Mouse (Mus musculus): Measurements from ENCODE around the gene Zfp423. TPM values are rescaled to one million over a fixed set of nuclear protein-coding genes. Genes with fewer than 3 reads are reported as not detected.

The Zfp423 gene
- polyA plus RNA-seq, 1 experiment from 2014 or later: 10.4 TPM

- Histone ChIP-seq H3K4me1 (peaks cover 37% of the 10 kb centered on the region), H3K27ac (0 out of 2 replicates have a peak overlapping the region, but pooled peaks have one; percentile 52), H3K36me3 (no peaks in the 10 kb centered on the region), H3K27me3 (ENCODE audit: insufficient read depth, poor library complexity, severe bottlenecking) (peaks cover 77% of the 10 kb centered on the region), H3K4me3 (peak overlapping the region; percentile 61), H3K9me3 (no peaks in the 10 kb centered on the region)
- 14% methylated on average over 18 of the region's 18 CpGs for WGBS
- peak; percentile 85 for DNase-seq (ENCODE audit: low spot score)
Measured at GRCm38 (mm10) chr8:87663349-87664216, 295.8 kb downstream of the Zfp423 start.

GRCm38 (mm10) chr8:87662811-87663341 lies 296.5 kb downstream of the Zfp423 start:
- Histone ChIP-seq H3K27ac (peak overlapping the region; percentile 52; the same call in 1 of the 2 replicates), H3K4me3 (peak overlapping the region; percentile 61), H3K9me3 (no peaks in the 10 kb centered on the region), H3K36me3 (no peaks in the 10 kb centered on the region), H3K27me3 (ENCODE audit: insufficient read depth, poor library complexity, severe bottlenecking) (peaks cover 79% of the 10 kb centered on the region), H3K4me1 (peaks cover 33% of the 10 kb centered on the region)
- peak; percentile 83 for DNase-seq (ENCODE audit: low spot score)
- WGBS: 2% methylated on average over 25 of the region's 25 CpGs

DNA sequence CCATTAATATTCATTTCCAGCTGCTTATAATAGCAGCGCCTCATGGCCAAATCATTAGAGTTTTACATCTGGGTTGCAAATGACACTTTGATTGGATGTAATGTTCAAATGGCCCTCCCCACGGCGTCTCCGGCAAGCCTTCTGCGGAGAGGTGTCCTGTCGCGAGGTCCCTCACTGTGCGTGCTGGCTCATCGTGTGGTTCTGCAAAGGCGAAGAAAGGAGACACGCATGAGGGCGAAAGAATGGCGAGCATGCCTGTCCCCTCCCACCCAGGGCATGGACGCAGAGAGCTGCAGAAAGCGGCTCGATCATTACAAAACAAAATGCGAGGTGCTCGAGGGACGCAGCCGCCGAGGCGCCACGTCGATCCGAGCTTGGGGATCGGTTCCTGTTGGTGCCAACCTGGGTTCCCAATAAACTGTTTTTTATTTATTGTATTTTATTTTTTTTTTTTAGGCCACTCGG lies 297.1 kb downstream of the Zfp423 start:
- 3% methylated on average over 27 of the region's 27 CpGs for WGBS
- DNase-seq (ENCODE audit: low spot score): no peak
- Histone ChIP-seq H3K36me3 (no peaks in the 10 kb centered on the region), H3K27ac (no peak overlapping the region), H3K4me1 (peaks cover 33% of the 10 kb centered on the region), H3K27me3 (ENCODE audit: insufficient read depth, poor library complexity, severe bottlenecking) (peaks cover 79% of the 10 kb centered on the region), H3K9me3 (no peaks in the 10 kb centered on the region), H3K4me3 (peak overlapping the region; percentile 61)

DNA sequence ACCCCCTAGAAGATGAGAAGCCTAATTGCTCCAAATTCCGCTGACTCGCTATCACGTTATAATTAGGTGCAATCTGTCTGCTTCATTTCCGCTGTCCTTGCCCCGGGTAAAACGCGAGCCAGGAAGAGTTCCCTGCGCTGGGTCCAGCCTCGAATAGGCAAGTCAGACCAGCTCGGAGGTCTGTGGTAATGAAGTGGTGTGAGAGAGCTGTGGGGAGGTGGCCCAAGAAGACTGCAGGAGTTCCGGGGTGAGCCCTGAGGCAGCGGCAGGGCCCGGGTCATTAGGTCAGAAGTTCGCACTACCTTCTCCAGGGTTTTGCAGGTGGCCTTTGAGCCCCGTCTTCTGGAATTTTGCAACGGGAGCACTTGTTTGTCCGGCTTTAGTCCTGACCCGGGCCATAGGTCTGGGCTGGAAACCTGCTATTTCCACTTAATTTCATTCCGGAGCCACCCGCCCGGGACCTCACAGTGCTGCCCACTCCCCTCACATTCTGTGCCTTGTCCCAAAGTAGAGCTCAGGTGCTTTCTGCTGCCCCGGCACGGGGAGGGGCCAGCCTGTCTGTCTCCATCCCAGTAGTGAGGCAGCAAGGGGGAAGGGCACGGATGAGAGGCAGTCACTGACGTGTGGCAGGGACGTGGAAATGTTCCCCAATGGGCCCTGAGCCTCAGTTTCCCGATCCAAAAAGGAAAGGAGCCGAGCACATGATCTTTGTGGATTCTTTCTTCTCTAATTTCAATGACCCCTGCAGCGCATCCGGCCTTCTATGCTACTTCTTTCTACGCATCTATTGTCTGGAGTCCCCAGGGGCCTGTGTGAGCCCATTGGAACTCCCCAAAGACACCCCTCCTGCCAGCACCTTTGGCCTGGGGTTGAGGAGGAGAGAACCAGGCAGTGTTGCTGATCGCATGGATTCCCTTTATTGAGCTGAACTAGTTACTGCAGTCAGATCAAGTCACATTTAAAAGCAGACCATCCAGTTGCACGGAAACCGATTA lies 298.2 kb downstream of the Zfp423 start:
- H3K27ac ChIP-seq: no peak overlapping the region
- H3K9me3 ChIP-seq: no peaks in the 10 kb centered on the region
- H3K4me1 ChIP-seq: peaks cover 33% of the 10 kb centered on the region
- WGBS: 10% methylated on average over 34 of the region's 34 CpGs
- no peak for DNase-seq (ENCODE audit: low spot score)
- peaks cover 71% of the 10 kb centered on the region for H3K27me3 ChIP-seq (ENCODE audit: insufficient read depth, poor library complexity, severe bottlenecking)
- H3K4me3 ChIP-seq: peak overlapping the region; percentile 55
- no peaks in the 10 kb centered on the region for H3K36me3 ChIP-seq

- peak overlapping the region; percentile 55 for H3K4me3 ChIP-seq
- H3K36me3 ChIP-seq: no peaks in the 10 kb centered on the region
- WGBS: 2% methylated on average over 43 of the region's 43 CpGs
- peaks cover 33% of the 10 kb centered on the region for H3K4me1 ChIP-seq
- H3K27me3 ChIP-seq (ENCODE audit: insufficient read depth, poor library complexity, severe bottlenecking): peaks cover 72% of the 10 kb centered on the region
- H3K9me3 ChIP-seq: no peaks in the 10 kb centered on the region
- no peak for DNase-seq (ENCODE audit: low spot score)
- peak overlapping the region; percentile 72 for H3K27ac ChIP-seq
Measured at GRCm38 (mm10) chr8:87660029-87660915, 299.1 kb downstream of the Zfp423 start.

GRCm38 (mm10) chr8:87657488-87657887 lies 301.9 kb downstream of the Zfp423 start:
- Histone ChIP-seq H3K27ac (no peak overlapping the region), H3K4me1 (peaks cover 25% of the 10 kb centered on the region), H3K4me3 (no peak overlapping the region), H3K36me3 (no peaks in the 10 kb centered on the region), H3K27me3 (ENCODE audit: insufficient read depth, poor library complexity, severe bottlenecking) (peaks cover 46% of the 10 kb centered on the region), H3K9me3 (no peaks in the 10 kb centered on the region)
- DNase-seq (ENCODE audit: low spot score): no peak
- WGBS: 38% methylated on average over 4 of the region's 4 CpGs

GRCm38 (mm10) chr8:87656484-87657230 lies 302.7 kb downstream of the Zfp423 start:
- Histone ChIP-seq H3K4me3 (peak overlapping the region; percentile 64), H3K9me3 (no peaks in the 10 kb centered on the region), H3K36me3 (no peaks in the 10 kb centered on the region), H3K27ac (no peak overlapping the region), H3K4me1 (peaks cover 21% of the 10 kb centered on the region), H3K27me3 (ENCODE audit: insufficient read depth, poor library complexity, severe bottlenecking) (peaks cover 37% of the 10 kb centered on the region)
- WGBS: 4% methylated on average over 35 of the region's 35 CpGs
- DNase-seq (ENCODE audit: low spot score): peak; percentile 92

DNA sequence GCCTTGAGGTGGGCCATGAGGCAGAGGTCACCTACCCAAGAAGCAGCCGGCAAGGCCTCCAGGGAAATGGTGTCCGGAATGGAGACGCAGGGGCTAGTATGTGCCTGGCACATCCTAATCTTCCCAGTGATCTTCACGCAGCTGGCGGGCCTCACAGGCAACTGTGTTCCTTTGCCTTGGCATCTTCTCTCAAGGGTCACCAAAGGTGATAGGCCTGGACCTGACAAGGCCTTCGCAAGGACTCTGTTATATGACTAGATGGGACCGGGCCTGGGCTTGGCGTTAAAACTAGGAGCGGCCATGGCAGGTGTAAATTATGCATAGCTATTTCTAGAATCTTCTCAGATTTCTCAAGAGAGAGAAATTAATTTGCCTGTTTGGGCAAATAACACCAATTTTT lies 303.4 kb downstream of the Zfp423 start:
- Histone ChIP-seq H3K4me1 (peaks cover 15% of the 10 kb centered on the region), H3K27ac (no peak overlapping the region), H3K9me3 (no peaks in the 10 kb centered on the region), H3K36me3 (no peaks in the 10 kb centered on the region), H3K27me3 (ENCODE audit: insufficient read depth, poor library complexity, severe bottlenecking) (peaks cover 30% of the 10 kb centered on the region), H3K4me3 (no peak overlapping the region)
- WGBS: 73% methylated on average over 9 of the region's 9 CpGs
- DNase-seq (ENCODE audit: low spot score): no peak

DNA sequence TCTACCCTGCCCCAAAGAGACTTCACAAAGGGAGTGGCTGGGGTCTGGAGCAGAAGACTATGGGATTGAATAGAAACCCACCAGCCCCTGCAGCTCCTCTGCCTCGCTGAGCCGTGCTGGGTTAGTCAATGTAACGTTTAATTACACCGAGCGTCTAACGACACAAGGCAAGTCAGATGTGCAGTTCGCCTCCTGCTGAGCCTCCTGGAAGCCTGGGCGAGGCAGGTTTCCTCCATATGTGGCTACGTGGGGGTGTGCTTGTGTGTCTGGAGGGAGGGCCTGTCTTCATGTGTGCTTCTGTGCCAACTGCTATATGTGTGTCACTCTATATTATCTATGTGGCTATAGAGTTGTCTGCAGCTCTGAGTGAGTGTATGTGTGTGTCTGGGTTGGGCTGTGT lies 311.6 kb downstream of the Zfp423 start:
- no peak overlapping the region for H3K27ac ChIP-seq
- no peaks in the 10 kb centered on the region for H3K9me3 ChIP-seq
- no peaks in the 10 kb centered on the region for H3K36me3 ChIP-seq
- H3K27me3 ChIP-seq (ENCODE audit: insufficient read depth, poor library complexity, severe bottlenecking): peaks cover 17% of the 10 kb centered on the region; the same call in 1 of the 2 replicates
- DNase-seq (ENCODE audit: low spot score): no peak
- H3K4me3 ChIP-seq: no peak overlapping the region
- WGBS: 77% methylated on average over 9 of the region's 9 CpGs
- H3K4me1 ChIP-seq: no peaks in the 10 kb centered on the region

- Histone ChIP-seq H3K27ac (no peak overlapping the region), H3K36me3 (no peaks in the 10 kb centered on the region), H3K9me3 (no peaks in the 10 kb centered on the region), H3K4me1 (no peaks in the 10 kb centered on the region), H3K4me3 (no peak overlapping the region), H3K27me3 (ENCODE audit: insufficient read depth, poor library complexity, severe bottlenecking) (peaks cover 18% of the 10 kb centered on the region; the same call in 1 of the 2 replicates)
- DNase-seq (ENCODE audit: low spot score): no peak
- WGBS: 80% methylated on average over 5 of the region's 5 CpGs
Measured at GRCm38 (mm10) chr8:87645829-87646483, 313.4 kb downstream of the Zfp423 start.

DNA sequence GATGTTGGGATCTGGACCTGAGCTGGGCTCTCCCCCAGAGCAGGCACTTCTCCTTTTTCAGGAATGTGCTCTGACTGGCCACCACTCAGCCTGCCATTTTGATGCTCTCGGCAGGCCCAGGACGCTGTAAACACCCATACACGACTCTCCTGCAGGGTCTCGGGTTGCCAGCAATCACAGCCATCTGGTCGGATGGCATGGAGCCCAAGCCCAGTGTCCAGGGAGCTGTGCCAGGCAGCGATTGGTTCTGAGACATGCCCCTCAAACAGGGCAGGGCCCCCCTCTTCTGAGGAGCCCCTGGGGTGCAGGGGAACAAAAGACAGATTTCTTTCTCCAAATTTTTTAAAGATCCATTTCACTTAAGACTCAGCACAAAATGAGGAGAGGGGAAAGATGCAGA lies 314.0 kb downstream of the Zfp423 start:
- 51% methylated on average over 6 of the region's 6 CpGs for WGBS
- no peak for DNase-seq (ENCODE audit: low spot score)

More for the DNA sequence above, 314.0 kb downstream of the Zfp423 start:
- Histone ChIP-seq H3K4me1 (no peaks in the 10 kb centered on the region), H3K4me3 (no peak overlapping the region), H3K9me3 (no peaks in the 10 kb centered on the region), H3K36me3 (no peaks in the 10 kb centered on the region), H3K27ac (no peak overlapping the region), H3K27me3 (ENCODE audit: insufficient read depth, poor library complexity, severe bottlenecking) (peaks cover 18% of the 10 kb centered on the region; the same call in 1 of the 2 replicates)

Measured in heart, embryonic 10.5 days (tissue).